Mouse (Mus musculus) spleen, postnatal 4 days (tissue): ENCODE data around the gene Cxcr4.

Experiments
- DNase-seq, 2 experiments: peaks; one replicate each; pipeline ENCODE4 v3.0.0; 2022; ENCODE audit warnings: low spot score in 2 of 2

The Cxcr4 gene

GRCm38 (mm10) chr1:128571033-128571432 lies 21.1 kb downstream of the Cxcr4 start:
- DNase-seq, result no peak

GRCm38 (mm10) chr1:128569992-128570648 lies 22.0 kb downstream of the Cxcr4 start:
- no peak for DNase-seq

GRCm38 (mm10) chr1:128567224-128568197 lies 24.6 kb downstream of the Cxcr4 start:
- no peak for DNase-seq

- DNase-seq, result no peak
These were observed 28.2 kb downstream of the Cxcr4 start for GRCm38 (mm10) chr1:128563905-128564304.

DNA sequence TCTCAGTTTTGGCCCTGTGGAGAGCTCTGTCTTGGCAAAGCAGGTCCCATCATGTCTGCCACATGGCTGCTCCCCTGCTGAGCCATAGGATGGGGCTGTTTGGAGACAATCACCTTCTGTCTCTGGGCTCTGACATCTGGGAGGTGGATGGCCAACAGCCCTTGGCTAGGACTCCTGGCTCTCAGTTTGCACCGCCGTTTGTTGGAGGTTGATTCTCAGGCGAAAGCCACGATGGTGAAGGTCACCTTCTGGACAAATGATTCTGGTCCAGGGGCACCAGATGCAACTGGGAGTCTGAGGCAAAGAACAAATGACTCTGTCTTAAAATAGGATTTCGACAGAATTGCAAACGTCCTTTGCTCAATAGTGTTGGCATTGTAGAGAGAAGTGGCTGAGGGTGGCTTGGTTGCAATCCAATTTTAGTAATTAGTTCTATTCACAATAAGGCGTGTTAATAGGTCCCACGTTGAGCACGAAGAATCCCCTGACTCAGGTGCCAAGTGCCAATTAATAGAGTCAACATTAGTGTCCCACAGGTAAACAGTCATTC lies 30.7 kb downstream of the Cxcr4 start:
- DNase-seq, result peak in 1 of 2 experiments; percentile 72

GRCm38 (mm10) chr1:128560452-128561324 lies 31.4 kb downstream of the Cxcr4 start:
- DNase-seq, result peak; percentile 78 to 83

GRCm38 (mm10) chr1:128557953-128558352 lies 34.1 kb downstream of the Cxcr4 start:
- no peak for DNase-seq

GRCm38 (mm10) chr1:128552545-128552944 lies 39.5 kb downstream of the Cxcr4 start:
- DNase-seq, result peak in 1 of 2 experiments; percentile 65

GRCm38 (mm10) chr1:128551743-128552397 lies 40.2 kb downstream of the Cxcr4 start:
- no peak for DNase-seq

DNA sequence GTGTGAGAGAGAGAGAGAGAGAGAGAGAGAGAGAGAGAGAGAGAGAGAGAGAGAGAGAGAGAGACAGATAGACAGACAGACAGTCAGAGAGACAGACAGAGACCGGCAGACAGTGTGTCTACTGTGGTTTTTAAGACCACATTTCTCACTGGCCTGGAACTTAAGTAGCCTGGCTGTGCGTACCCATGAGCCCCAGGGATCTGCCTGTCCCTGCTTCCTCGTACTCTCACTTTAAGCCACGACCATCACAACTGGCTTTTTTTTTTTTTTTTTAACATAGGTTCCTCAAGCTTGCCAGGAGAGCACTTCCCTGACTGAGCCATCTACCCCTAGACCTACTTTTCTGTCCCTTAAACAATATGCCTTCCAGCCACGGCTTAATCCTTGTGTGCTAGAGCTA lies 42.7 kb downstream of the Cxcr4 start:
- no peak for DNase-seq

- no peak for DNase-seq
These were observed 43.1 kb downstream of the Cxcr4 start for GRCm38 (mm10) chr1:128549007-128549406.

GRCm38 (mm10) chr1:128548220-128548998 lies 43.7 kb downstream of the Cxcr4 start:
- DNase-seq, result no peak

- no peak for DNase-seq
These were observed 46.4 kb downstream of the Cxcr4 start for GRCm38 (mm10) chr1:128545672-128546071.

DNA sequence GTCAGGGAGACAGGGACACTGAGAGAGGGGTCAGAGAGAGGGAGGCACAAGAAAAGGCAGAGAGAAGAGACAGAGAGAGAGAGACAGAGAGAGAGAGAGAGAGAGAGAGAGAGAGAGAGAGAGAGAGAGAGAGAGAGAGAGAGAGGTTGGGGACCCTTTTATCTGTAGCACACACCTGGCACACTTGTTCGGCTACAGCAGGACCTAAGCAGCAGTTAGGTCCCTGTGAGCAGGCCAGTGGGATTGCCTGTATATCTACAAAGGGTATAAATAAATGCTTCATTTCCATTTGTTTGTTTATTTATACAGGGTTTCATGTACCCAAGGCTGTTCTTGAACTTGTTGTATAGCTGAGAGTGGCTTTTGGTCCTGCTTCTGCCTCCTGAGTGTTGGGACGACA lies 49.0 kb downstream of the Cxcr4 start:
- no peak for DNase-seq

GRCm38 (mm10) chr1:128542555-128542954 lies 49.5 kb downstream of the Cxcr4 start:
- no peak for DNase-seq

- DNase-seq, result peak in 1 of 2 experiments; percentile 42
These were observed 51.9 kb downstream of the Cxcr4 start for GRCm38 (mm10) chr1:128540213-128540612.

DNA sequence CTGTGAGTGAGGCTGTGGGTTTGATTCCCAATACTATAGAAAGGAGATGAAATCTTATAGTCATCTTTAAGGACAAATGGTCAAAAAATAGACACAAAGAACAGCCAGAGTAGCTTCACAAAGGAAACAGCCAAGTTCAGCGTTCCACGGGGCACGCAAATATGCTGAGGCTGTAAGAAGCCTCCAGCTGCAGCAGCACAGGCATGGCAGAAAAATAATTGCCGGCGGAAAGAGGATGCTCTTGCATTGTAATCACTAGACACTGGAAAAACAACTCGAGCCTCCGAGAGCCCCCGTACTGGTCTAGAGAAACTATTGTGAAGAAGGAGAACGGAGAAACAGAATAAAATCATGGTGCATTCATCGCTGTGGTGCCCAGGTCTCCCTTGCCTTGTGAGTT lies 52.5 kb downstream of the Cxcr4 start:
- no peak for DNase-seq
